Mouse (Mus musculus): ENCODE measurements around the gene Rsph4a.
"Not testable (repeated sequence)": the region's sequence is repeated elsewhere in the genome, so short reads cannot be mapped to it uniquely, and the experiment has no call there.

GRCm38 (mm10) chr10:33882411-33882810 lies 22.5 kb upstream of the Rsph4a start:
- TF ChIP-seq CTCF, POLR2A (IDR thresholded peaks at IDR 0.05; ENCODE audit: insufficient read depth, low read depth, low read length): not testable (repeated sequence)
